Mouse (Mus musculus) hindbrain, embryonic 14.5 days (tissue): ENCODE measurements around the gene Abca4. TPM values are rescaled to one million over a fixed set of nuclear protein-coding genes. Genes with fewer than 3 reads are reported as not detected.

Experiments
- ATAC-seq: fragments of 200-750 bp; cut with Nextera tagmentation; 2 replicates; pipeline ENCODE4 v1.8.0; 2017; ENCODE audit warnings: moderate number of reproducible peaks, mild to moderate bottlenecking, moderate TSS enrichment, moderate library complexity; ENCODE audit not compliant: low FRiP score
- DNase-seq: peaks from one replicate; pipeline ENCODE4 v3.0.0-alpha.2; 2015; ENCODE audit warnings: low spot score
- H3K27ac ChIP-seq: fragments of 300-500 bp; sonication (generic); 2 replicates; pipeline ENCODE4 v1.5.1; 2014; ENCODE audit warnings: mild to moderate bottlenecking, moderate library complexity
- H3K27me3 ChIP-seq: fragments of 300-500 bp; sonication (generic); 2 replicates; pipeline ENCODE4 v1.6.1; 2014; ENCODE audit warnings: mild to moderate bottlenecking, low read length, mixed read lengths; ENCODE audit not compliant: control insufficient read depth, insufficient read depth
- H3K36me3 ChIP-seq: fragments of 300-500 bp; sonication (generic); replicated peaks from 2 replicates; pipeline ENCODE4 v1.6.1; 2014; ENCODE audit not compliant: control insufficient read depth, insufficient read depth
- H3K4me1 ChIP-seq: fragments of 300-500 bp; sonication (generic); replicated peaks from 2 replicates; pipeline ENCODE4 v1.6.1; 2014; ENCODE audit warnings: antibody characterized with exemption, low read length, mixed read lengths; ENCODE audit not compliant: control insufficient read depth, insufficient read depth
- H3K4me2 ChIP-seq: fragments of 300-500 bp; sonication (generic); replicated peaks from 2 replicates; pipeline ENCODE4 v1.6.1; 2014; ENCODE audit warnings: mild to moderate bottlenecking, moderate library complexity
- H3K4me3 ChIP-seq: fragments of 300-500 bp; sonication (generic); replicated peaks from 2 replicates; pipeline ENCODE4 v1.5.1; 2014; ENCODE audit warnings: mild to moderate bottlenecking, low read length
- H3K9ac ChIP-seq: fragments of 300-500 bp; sonication (generic); 2 replicates; pipeline ENCODE4 v1.6.1; 2014
- H3K9me3 ChIP-seq: fragments of 300-500 bp; sonication (generic); 2 replicates; pipeline ENCODE4 v1.6.1; 2016; ENCODE audit warnings: low read length; ENCODE audit not compliant: control insufficient read depth
- WGBS: fragments of 180-500 bp; shearing (Covaris S2); extraction: QIAGEN DNeasy Blood & Tissue Kit; methylation state at CpG from one replicate; pipeline ENCODE4 v1.1.7; 2014; 5-methylcytosine and 5-hydroxymethylcytosine counted together
- polyA plus RNA-seq: library from polyadenylated mRNA; unstranded; fragments of >200 nt; fragmentation: Nextera tagmentation; extraction: Ambion mirVana; gene quantifications from 2 replicates; pipeline ENCODE4 v1.2.1, GENCODE M21; 2014

The Abca4 gene
- polyA plus RNA-seq, 1 experiment from 2014 or later, result 5.1 TPM

- no peak overlapping the region for H3K4me2 ChIP-seq
- 86% methylated on average over 5 of the region's 5 CpGs for WGBS
- H3K4me1 ChIP-seq, result no peaks in the 10 kb centered on the region
- H3K36me3 ChIP-seq, result no peaks in the 10 kb centered on the region
- no peak overlapping the region for H3K4me3 ChIP-seq
- 0 out of 2 replicates have a peak, but pooled peaks cover 3% of the 10 kb centered on the region for H3K27me3 ChIP-seq
- ATAC-seq (no peak), DNase-seq (no peak)
- H3K9me3 ChIP-seq, result no peaks in the 10 kb centered on the region
- no peak overlapping the region for H3K27ac ChIP-seq
- no peak overlapping the region for H3K9ac ChIP-seq
Observed at GRCm38 (mm10) chr3:122099713-122100112, 55.5 kb downstream of the Abca4 start.

- DNase-seq, result no peak
- Histone ChIP-seq H3K9ac (no peak overlapping the region), H3K36me3 (no peaks in the 10 kb centered on the region), H3K27me3 (0 out of 2 replicates have a peak, but pooled peaks cover 3% of the 10 kb centered on the region), H3K4me1 (no peaks in the 10 kb centered on the region), H3K4me3 (no peak overlapping the region), H3K27ac (no peak overlapping the region), H3K4me2 (no peak overlapping the region), H3K9me3 (no peaks in the 10 kb centered on the region)
- no peak for ATAC-seq
- WGBS, result 63% methylated on average over 7 of the region's 7 CpGs
Observed at GRCm38 (mm10) chr3:122102091-122102490, 57.8 kb downstream of the Abca4 start.

GRCm38 (mm10) chr3:122103864-122104808 lies 59.9 kb downstream of the Abca4 start:
- Histone ChIP-seq H3K4me1 (no peaks in the 10 kb centered on the region), H3K36me3 (no peaks in the 10 kb centered on the region), H3K4me2 (peak overlapping the region; percentile 28), H3K27ac (no peak overlapping the region), H3K27me3 (0 out of 2 replicates have a peak, but pooled peaks cover 3% of the 10 kb centered on the region), H3K4me3 (no peak overlapping the region), H3K9me3 (no peaks in the 10 kb centered on the region), H3K9ac (no peak overlapping the region)
- 35% methylated on average over 20 of the region's 20 CpGs for WGBS
- peak; percentile 85 for DNase-seq
- ATAC-seq, result peak; percentile 48; the same call in 1 of the 2 replicates

- Histone ChIP-seq H3K36me3 (no peaks in the 10 kb centered on the region), H3K4me3 (no peak overlapping the region), H3K9me3 (no peaks in the 10 kb centered on the region), H3K4me2 (no peak overlapping the region), H3K4me1 (no peaks in the 10 kb centered on the region), H3K27ac (no peak overlapping the region), H3K27me3 (0 out of 2 replicates have a peak, but pooled peaks cover 3% of the 10 kb centered on the region), H3K9ac (no peak overlapping the region)
- no peak for ATAC-seq
- DNase-seq, result no peak
- 78% methylated on average over 8 of the region's 8 CpGs for WGBS
Observed at GRCm38 (mm10) chr3:122106920-122107319, 62.7 kb downstream of the Abca4 start.

- H3K27ac ChIP-seq, result no peak overlapping the region
- ATAC-seq, result no peak
- no peak overlapping the region for H3K4me2 ChIP-seq
- no peak overlapping the region for H3K4me3 ChIP-seq
- 0 out of 2 replicates have a peak, but pooled peaks cover 3% of the 10 kb centered on the region for H3K27me3 ChIP-seq
- no peak overlapping the region for H3K9ac ChIP-seq
- H3K36me3 ChIP-seq, result no peaks in the 10 kb centered on the region
- 81% methylated on average over 14 of the region's 14 CpGs for WGBS
- no peaks in the 10 kb centered on the region for H3K4me1 ChIP-seq
- DNase-seq, result no peak
- no peaks in the 10 kb centered on the region for H3K9me3 ChIP-seq
Observed at GRCm38 (mm10) chr3:122107643-122108194, 63.5 kb downstream of the Abca4 start.

- Histone ChIP-seq H3K36me3 (no peaks in the 10 kb centered on the region), H3K4me2 (no peak overlapping the region), H3K27ac (no peak overlapping the region), H3K9me3 (no peaks in the 10 kb centered on the region), H3K4me1 (no peaks in the 10 kb centered on the region), H3K9ac (no peak overlapping the region), H3K27me3 (no peaks in the 10 kb centered on the region), H3K4me3 (no peak overlapping the region)
- ATAC-seq, result no peak
- no peak for DNase-seq
- 81% methylated on average over 4 of the region's 4 CpGs for WGBS
Observed at GRCm38 (mm10) chr3:122109461-122109860, 65.2 kb downstream of the Abca4 start.

- Histone ChIP-seq H3K9ac (no peak overlapping the region), H3K36me3 (no peaks in the 10 kb centered on the region), H3K4me1 (no peaks in the 10 kb centered on the region), H3K27me3 (no peaks in the 10 kb centered on the region), H3K4me3 (no peak overlapping the region), H3K4me2 (no peak overlapping the region), H3K27ac (no peak overlapping the region), H3K9me3 (no peaks in the 10 kb centered on the region)
- DNase-seq (no peak), ATAC-seq (no peak)
- 43% methylated on average over 9 of the region's 9 CpGs for whole genome bisulfite sequencing
Observed at GRCm38 (mm10) chr3:122111141-122111981, 67.1 kb downstream of the Abca4 start.

- no peak overlapping the region for H3K4me2 ChIP-seq
- 62% methylated on average over 9 of the region's 9 CpGs for WGBS
- no peak for DNase-seq
Observed at GRCm38 (mm10) chr3:122118651-122119214, 74.5 kb downstream of the Abca4 start.

More at GRCm38 (mm10) chr3:122118651-122119214, 74.5 kb downstream of the Abca4 start:
- no peak for ATAC-seq
- Histone ChIP-seq H3K9me3 (no peaks in the 10 kb centered on the region), H3K36me3 (no peaks in the 10 kb centered on the region), H3K4me3 (no peak overlapping the region), H3K4me1 (peaks cover 6% of the 10 kb centered on the region), H3K27ac (0 out of 2 replicates have a peak overlapping the region, but pooled peaks have one; percentile 12), H3K27me3 (no peaks in the 10 kb centered on the region), H3K9ac (no peak overlapping the region)
